Mouse (Mus musculus): ENCODE measurements around the gene Chit1. TPM values are rescaled to one million over a fixed set of nuclear protein-coding genes. Genes with fewer than 3 reads are reported as not detected.

Gene Chit1
- total RNA-seq, 2 experiments from 2014 or later: not detected

- no peak for DNase-seq
- intact Hi-C loops (cut with DNase I): no loop called here
Measured at GRCm38 (mm10) chr1:134097080-134097855, 13.8 kb upstream of the Chit1 start.

- DNase-seq: peak; percentile 90
- intact Hi-C loops (cut with DNase I): no loop called here
Measured at GRCm38 (mm10) chr1:134097956-134098725, 12.9 kb upstream of the Chit1 start.

GRCm38 (mm10) chr1:134098726-134099515 lies 12.1 kb upstream of the Chit1 start:
- peak; percentile 91 to 95 for DNase-seq
- intact Hi-C loops (cut with DNase I): loop anchor here (1.0 kb wide), 1 partner anchor 20 kb away; the partner anchor contains the start of gene Btg2

- peak in 1 of 2 experiments; percentile 38 for DNase-seq
- intact Hi-C loops (cut with DNase I): loop anchor here (1.0 kb wide), 1 partner anchor 20 kb away; the partner anchor contains the start of gene Btg2
Measured at GRCm38 (mm10) chr1:134099516-134100235, 11.4 kb upstream of the Chit1 start.

GRCm38 (mm10) chr1:134100401-134100800 lies 10.6 kb upstream of the Chit1 start:
- intact Hi-C loops (cut with DNase I): no loop called here
- no peak for DNase-seq

- intact Hi-C loops (cut with DNase I): no loop called here
- DNase-seq: no peak
Measured at GRCm38 (mm10) chr1:134100928-134101327, 10.1 kb upstream of the Chit1 start.

GRCm38 (mm10) chr1:134101593-134101992 lies 9.4 kb upstream of the Chit1 start:
- intact Hi-C loops (cut with DNase I): no loop called here
- DNase-seq: no peak

- intact Hi-C loops (cut with DNase I): no loop called here
- DNase-seq: peak; percentile 72 to 81
Measured at GRCm38 (mm10) chr1:134103861-134104260, 7.2 kb upstream of the Chit1 start.

- intact Hi-C loops (cut with DNase I): no loop called here
- DNase-seq: no peak
Measured at GRCm38 (mm10) chr1:134105043-134105763, 5.8 kb upstream of the Chit1 start.

GRCm38 (mm10) chr1:134105764-134106430 lies 5.1 kb upstream of the Chit1 start:
- intact Hi-C loops (cut with DNase I): loop anchor here (1.0 to 2.0 kb wide), 3 partner anchors 53 to 195 kb away; no protein-coding TSS in a partner anchor
- DNase-seq: no peak

GRCm38 (mm10) chr1:134106719-134107118 lies 4.3 kb upstream of the Chit1 start:
- intact Hi-C loops (cut with DNase I): loop anchor here (1.0 to 2.0 kb wide), 3 partner anchors 53 to 196 kb away; no protein-coding TSS in a partner anchor
- DNase-seq: peak; percentile 74 to 78

GRCm38 (mm10) chr1:134107777-134108176 lies 3.3 kb upstream of the Chit1 start:
- intact Hi-C loops (cut with DNase I): loop anchor here (2.0 kb wide), 2 partner anchors 147 to 197 kb away; no protein-coding TSS in a partner anchor
- no peak for DNase-seq

- DNase-seq: no peak
- intact Hi-C loops (cut with DNase I): loop anchor here (10.0 kb wide), 1 partner anchor 375 kb away; no protein-coding TSS in a partner anchor
Measured at GRCm38 (mm10) chr1:134110015-134110414, 1.0 kb upstream of the Chit1 start.

GRCm38 (mm10) chr1:134110449-134110848 lies 593 bp upstream of the Chit1 start:
- intact Hi-C loops (cut with DNase I): loop anchor here (10.0 kb wide), 1 partner anchor 376 kb away; no protein-coding TSS in a partner anchor

GRCm38 (mm10) chr1:134113560-134113959 lies 2.5 kb downstream of the Chit1 start:
- DNase-seq: no peak
- intact Hi-C loops (cut with DNase I): loop anchor here (10.0 kb wide), 1 partner anchor 379 kb away; no protein-coding TSS in a partner anchor

More at GRCm38 (mm10) chr1:134110449-134110848, 593 bp upstream of the Chit1 start:
- no peak for DNase-seq

- DNase-seq: no peak
- intact Hi-C loops (cut with DNase I): loop anchor here (10.0 kb wide), 1 partner anchor 379 kb away; no protein-coding TSS in a partner anchor
Measured at GRCm38 (mm10) chr1:134114018-134114417, 3.0 kb downstream of the Chit1 start.

GRCm38 (mm10) chr1:134114730-134115129 lies 3.7 kb downstream of the Chit1 start:
- no peak for DNase-seq
- intact Hi-C loops (cut with DNase I): loop anchor here (10.0 kb wide), 1 partner anchor 380 kb away; no protein-coding TSS in a partner anchor

GRCm38 (mm10) chr1:134115424-134115823 lies 4.4 kb downstream of the Chit1 start:
- intact Hi-C loops (cut with DNase I): loop anchor here (10.0 kb wide), 1 partner anchor 381 kb away; no protein-coding TSS in a partner anchor
- no peak for DNase-seq
